Mouse (Mus musculus) erythroblast, embryonic 14.5 days (primary cell): ENCODE data around the gene Adgb. TPM values are rescaled to one million over a fixed set of nuclear protein-coding genes. Genes with fewer than 3 reads are reported as not detected.

Source experiments
- H3K27me3 ChIP-seq: 2 replicates; pipeline ENCODE4 v1.6.1; 2012; ENCODE audit warnings: inconsistent platforms; ENCODE audit not compliant: control insufficient read depth
- H3K36me3 ChIP-seq: 2 replicates; pipeline ENCODE4 v1.6.1; 2012; ENCODE audit warnings: mild to moderate bottlenecking, inconsistent platforms; ENCODE audit not compliant: control insufficient read depth
- H3K4me1 ChIP-seq: 2 replicates; pipeline ENCODE4 v1.6.1; 2012; ENCODE audit warnings: inconsistent platforms; ENCODE audit not compliant: control insufficient read depth
- H3K4me3 ChIP-seq: replicated peaks from 2 replicates; pipeline ENCODE3; 2012; ENCODE audit warnings: moderate library complexity, mild to moderate bottlenecking, inconsistent platforms
- H3K9me3 ChIP-seq: 2 replicates; pipeline ENCODE4 v1.6.1; 2012; ENCODE audit warnings: low read length, inconsistent platforms, mixed read lengths; ENCODE audit not compliant: control insufficient read depth
- GATA1 ChIP-seq: IDR thresholded peaks from 2 replicates; pipeline ENCODE4 v1.6.1; 2012; ENCODE audit warnings: low read length, inconsistent platforms, mixed read lengths
- TAL1 ChIP-seq: IDR thresholded peaks from 3 replicates; pipeline ENCODE4 v1.6.1; 2012; ENCODE audit warnings: low read length, inconsistent platforms, mixed read lengths
- polyA plus RNA-seq: library from polyadenylated mRNA; stranded (reverse); fragments of >175 nt; gene quantifications from 2 replicates; pipeline ENCODE4 v1.2.3, GENCODE M21; 2012

Adgb gene
- polyA plus RNA-seq, 1 experiment, result not detected

DNA sequence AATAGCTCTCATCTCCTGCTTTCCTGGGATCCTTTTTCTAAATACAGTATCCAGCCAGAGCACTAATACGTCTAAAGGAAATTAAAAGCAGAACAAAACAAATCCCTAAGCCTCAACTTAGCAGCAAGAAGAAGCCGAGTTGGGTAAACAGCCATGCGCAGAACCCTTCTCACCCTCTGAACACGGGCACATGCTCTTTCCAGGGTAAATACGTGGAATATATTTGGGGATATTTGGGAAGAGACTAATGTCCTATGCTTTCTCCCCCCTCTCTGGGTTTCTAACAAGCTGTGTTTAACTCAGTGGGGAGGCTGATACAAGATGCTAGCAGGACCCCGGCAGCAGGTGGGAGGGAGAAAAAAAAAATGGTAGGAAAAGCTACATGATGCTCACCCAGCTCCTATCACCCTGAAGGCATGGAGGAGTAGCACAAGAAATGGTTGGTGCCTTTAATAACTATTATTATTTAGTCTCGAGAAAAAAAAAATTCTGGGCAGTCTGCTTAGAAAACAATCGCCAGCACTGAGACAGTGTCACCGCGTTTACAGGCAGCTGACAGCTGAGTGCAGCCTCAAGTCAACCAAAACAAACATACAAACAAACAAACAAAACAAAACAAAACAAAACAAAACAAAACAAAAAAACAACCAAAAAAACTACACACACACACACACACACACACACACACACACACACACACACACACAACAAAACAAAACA, 151.6 kb downstream of the Adgb start:
- no peak overlapping the region for H3K4me3 ChIP-seq
- no peaks in the 10 kb centered on the region for H3K4me1 ChIP-seq
- no peaks in the 10 kb centered on the region for H3K9me3 ChIP-seq
- H3K36me3 ChIP-seq, result no peaks in the 10 kb centered on the region
- TF ChIP-seq TAL1 (no peak), GATA1 (no peak)
- H3K27me3 ChIP-seq, result no peaks in the 10 kb centered on the region

DNA sequence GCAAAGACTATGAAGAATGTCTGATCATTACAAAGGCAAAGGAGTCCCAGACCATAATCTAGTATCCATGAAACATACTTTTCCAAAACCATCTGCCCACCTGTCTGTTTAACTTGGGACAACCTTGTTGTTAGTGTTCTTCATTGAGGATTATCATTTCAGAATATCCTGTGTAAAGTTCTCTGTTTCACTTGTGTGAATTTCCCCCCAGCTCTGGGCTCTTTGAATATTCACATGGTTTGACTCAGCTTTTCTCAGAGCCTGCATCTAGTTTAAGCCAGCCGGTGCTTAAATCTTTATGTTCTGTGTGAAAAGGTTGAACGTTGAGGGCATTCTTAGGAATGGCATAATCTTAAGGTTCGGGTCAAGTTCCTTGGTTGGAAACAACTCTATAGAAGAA, 154.0 kb downstream of the Adgb start:
- no peak overlapping the region for H3K4me3 ChIP-seq
- H3K27me3 ChIP-seq, result no peaks in the 10 kb centered on the region
- TF ChIP-seq TAL1, result no peak
- no peak for TF ChIP-seq GATA1
- H3K4me1 ChIP-seq, result no peaks in the 10 kb centered on the region
- H3K9me3 ChIP-seq, result no peaks in the 10 kb centered on the region
- H3K36me3 ChIP-seq, result no peaks in the 10 kb centered on the region

DNA sequence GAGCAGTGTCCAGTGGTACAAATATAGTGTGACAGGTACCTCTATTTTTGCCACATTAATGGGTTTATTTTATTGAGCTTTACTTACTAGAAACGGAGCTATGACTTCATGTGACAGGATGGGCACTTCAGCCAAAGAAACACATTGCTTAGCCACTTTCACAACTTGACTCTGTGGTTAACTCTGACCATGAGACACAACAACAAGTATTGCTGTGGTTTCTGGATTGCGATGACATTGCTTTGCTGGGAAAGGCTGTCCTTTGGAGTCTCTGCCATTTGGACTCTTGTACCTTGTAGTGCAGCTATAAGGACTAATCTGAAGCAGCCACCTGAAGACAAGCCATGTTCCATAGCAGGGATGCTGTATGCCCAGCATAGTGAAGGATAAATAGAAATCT, 156.5 kb downstream of the Adgb start:
- no peak overlapping the region for H3K4me3 ChIP-seq
- no peaks in the 10 kb centered on the region for H3K4me1 ChIP-seq
- H3K9me3 ChIP-seq, result no peaks in the 10 kb centered on the region
- H3K36me3 ChIP-seq, result no peaks in the 10 kb centered on the region
- no peaks in the 10 kb centered on the region for H3K27me3 ChIP-seq
- TF ChIP-seq GATA1 (no peak), TAL1 (no peak)

- Histone ChIP-seq H3K4me1 (no peaks in the 10 kb centered on the region), H3K9me3 (no peaks in the 10 kb centered on the region), H3K27me3 (no peaks in the 10 kb centered on the region), H3K36me3 (no peaks in the 10 kb centered on the region), H3K4me3 (no peak overlapping the region)
- no peak for TF ChIP-seq GATA1
- TF ChIP-seq TAL1, result no peak
These were observed 157.6 kb downstream of the Adgb start for GRCm38 (mm10) chr10:10314521-10314920.

DNA sequence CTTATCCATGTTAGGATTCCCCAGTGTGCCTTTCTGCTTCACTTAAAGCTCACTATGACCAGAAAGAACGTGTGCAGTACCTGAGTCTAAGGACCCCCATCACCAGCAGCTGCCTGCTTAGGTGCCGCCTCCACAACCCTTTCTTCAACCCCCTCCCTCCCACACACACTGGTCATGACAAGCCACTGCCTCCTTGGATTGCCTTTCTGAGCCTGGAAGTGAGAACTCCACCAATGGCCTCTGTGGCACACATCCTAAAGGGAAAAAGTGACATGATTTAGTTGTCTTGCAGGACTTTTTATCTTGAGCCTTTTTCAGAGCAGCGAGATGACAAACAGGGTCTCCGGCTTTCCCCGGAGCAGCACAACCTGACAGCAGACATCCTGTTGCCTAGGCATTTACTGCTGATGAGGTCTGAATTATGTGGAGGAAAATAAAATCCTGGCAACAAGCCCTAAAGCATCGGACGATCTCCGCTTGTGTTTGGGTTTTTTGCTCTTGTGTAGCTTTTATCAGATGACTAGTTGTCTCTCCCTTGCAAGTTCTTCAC, 162.2 kb downstream of the Adgb start:
- H3K4me1 ChIP-seq, result no peaks in the 10 kb centered on the region
- no peak overlapping the region for H3K4me3 ChIP-seq
- no peak for TF ChIP-seq GATA1
- no peak for TF ChIP-seq TAL1
- no peaks in the 10 kb centered on the region for H3K9me3 ChIP-seq
- no peaks in the 10 kb centered on the region for H3K27me3 ChIP-seq
- H3K36me3 ChIP-seq, result no peaks in the 10 kb centered on the region

GRCm38 (mm10) chr10:10309056-10309455, 163.1 kb downstream of the Adgb start:
- Histone ChIP-seq H3K36me3 (no peaks in the 10 kb centered on the region), H3K9me3 (no peaks in the 10 kb centered on the region), H3K4me1 (no peaks in the 10 kb centered on the region), H3K4me3 (no peak overlapping the region), H3K27me3 (no peaks in the 10 kb centered on the region)
- TF ChIP-seq GATA1 (no peak), TAL1 (no peak)

DNA sequence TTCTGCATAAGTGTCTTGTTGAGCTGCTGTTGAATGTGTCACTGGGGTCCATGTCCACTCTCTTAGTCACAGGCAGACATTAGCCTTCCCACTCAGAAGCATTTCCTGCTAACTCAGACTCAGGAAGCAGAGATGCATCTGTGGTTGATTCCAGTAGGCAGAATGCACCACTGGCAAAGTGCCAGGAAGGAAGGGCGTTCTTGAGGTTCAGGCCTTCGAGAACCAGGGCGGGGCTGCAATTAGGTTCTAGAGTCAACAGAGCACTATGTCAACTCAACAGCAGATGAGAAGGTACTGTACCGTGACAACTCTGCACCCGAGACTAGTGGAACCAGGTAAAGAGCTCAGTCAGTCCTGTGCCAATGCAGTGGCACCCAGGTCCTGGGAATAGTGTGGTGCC, 164.7 kb downstream of the Adgb start:
- no peaks in the 10 kb centered on the region for H3K36me3 ChIP-seq
- no peaks in the 10 kb centered on the region for H3K9me3 ChIP-seq
- H3K27me3 ChIP-seq, result no peaks in the 10 kb centered on the region
- no peak overlapping the region for H3K4me3 ChIP-seq
- TF ChIP-seq TAL1, result no peak
- no peak for TF ChIP-seq GATA1
- H3K4me1 ChIP-seq, result no peaks in the 10 kb centered on the region

- H3K27me3 ChIP-seq, result no peaks in the 10 kb centered on the region
- no peaks in the 10 kb centered on the region for H3K36me3 ChIP-seq
- H3K4me1 ChIP-seq, result no peaks in the 10 kb centered on the region
- no peak overlapping the region for H3K4me3 ChIP-seq
- H3K9me3 ChIP-seq, result no peaks in the 10 kb centered on the region
- TF ChIP-seq GATA1 (no peak), TAL1 (no peak)
These were observed 167.8 kb downstream of the Adgb start for GRCm38 (mm10) chr10:10304370-10304769.

DNA sequence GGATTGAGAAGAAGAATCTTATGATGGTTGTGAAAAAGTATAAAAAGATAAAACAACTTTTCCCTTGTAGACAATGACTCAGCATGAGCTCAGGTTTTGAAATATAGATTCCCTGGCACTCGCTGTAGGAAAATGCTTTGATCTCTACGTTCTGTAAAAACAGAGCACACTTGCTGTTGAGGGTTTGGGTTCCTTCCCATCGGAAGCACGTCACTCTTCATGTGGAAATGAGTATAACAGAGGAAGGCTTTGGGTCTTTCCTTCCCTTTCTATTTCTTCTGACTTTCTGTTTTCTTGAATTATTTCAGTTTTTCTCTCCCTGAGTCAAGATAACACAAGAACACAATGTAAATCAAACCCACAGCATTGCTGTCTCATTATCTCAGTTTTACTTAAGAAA, 170.4 kb downstream of the Adgb start:
- no peak for TF ChIP-seq GATA1
- TF ChIP-seq TAL1, result no peak
- H3K36me3 ChIP-seq, result no peaks in the 10 kb centered on the region
- no peaks in the 10 kb centered on the region for H3K27me3 ChIP-seq

DNA sequence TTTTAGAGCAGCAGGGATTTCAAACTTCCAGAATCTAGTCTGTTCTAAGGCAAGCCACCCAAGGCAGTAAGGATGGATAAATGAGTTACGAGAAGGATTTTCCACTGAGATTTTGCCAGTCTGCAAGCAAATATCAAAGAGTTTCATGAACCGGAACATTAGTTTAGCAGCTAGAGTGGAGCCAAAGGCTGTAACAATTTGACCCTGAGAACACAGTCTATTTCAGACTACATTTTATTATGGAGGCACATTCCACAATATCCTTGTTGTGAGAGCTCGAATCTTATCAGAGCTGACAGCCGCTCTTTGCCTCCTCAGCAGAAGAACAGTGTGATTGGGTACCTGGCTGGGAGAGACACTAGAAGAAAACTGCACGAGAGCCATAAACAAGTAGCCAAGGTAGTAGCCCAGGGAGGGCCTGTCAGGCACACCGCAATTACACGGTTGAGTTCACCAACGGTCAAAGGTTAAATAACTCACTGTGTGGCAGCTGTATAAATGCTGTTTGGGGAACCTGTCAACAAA, 171.1 kb downstream of the Adgb start:
- no peaks in the 10 kb centered on the region for H3K9me3 ChIP-seq
- no peaks in the 10 kb centered on the region for H3K36me3 ChIP-seq
- no peaks in the 10 kb centered on the region for H3K4me1 ChIP-seq
- TF ChIP-seq GATA1 (no peak), TAL1 (no peak)
- H3K27me3 ChIP-seq, result no peaks in the 10 kb centered on the region
- no peak overlapping the region for H3K4me3 ChIP-seq

More for the DNA sequence above, 170.4 kb downstream of the Adgb start:
- no peak overlapping the region for H3K4me3 ChIP-seq
- no peaks in the 10 kb centered on the region for H3K4me1 ChIP-seq
- H3K9me3 ChIP-seq, result no peaks in the 10 kb centered on the region
